Comparison of ENCODE assay signal across 24 mouse cellular contexts in genomic region chr19:38582861-38583260, GRCm38 (mm10).
DNase-seq lines count a peak whose midpoint lies in the region; ATAC-seq and TF ChIP-seq lines count a peak whose summit lies in the region.
"Had no signal": no experiment of that assay in that cellular context is flagged by ENCODE, and none has a peak within 500 bp of the region (broad histone marks: within the 10 kb centered on the region; RNA-seq: fewer than 3 reads in every experiment).

No protein-coding gene starts in this region.

- TF ChIP-seq CTCF in lung, embryonic 14.5 days (IDR thresholded peaks at IDR 0.05; ENCODE audit: low read depth) = no peak
- TF ChIP-seq CTCF in embryonic fibroblast, embryonic 13.5 days (IDR thresholded peaks at IDR 0.05; ENCODE audit: borderline replicate concordance, insufficient read depth, low read length) = no peak
- no peak for TF ChIP-seq CTCF in stomach, postnatal 0 days (IDR thresholded peaks at IDR 0.05; ENCODE audit: low read depth)
- no peak for TF ChIP-seq CTCF in cerebellum, adult 2 months (IDR thresholded peaks at IDR 0.05; ENCODE audit: borderline replicate concordance, insufficient read depth, low read depth, low read length)

- no peak overlapping the region for H3K4me2 ChIP-seq in intestine, embryonic 16.5 days (ENCODE audit: low read depth, low read length)
- H3K4me2 ChIP-seq in intestine, embryonic 15.5 days (replicated peaks) = no peak overlapping the region
- no peak overlapping the region for H3K4me2 ChIP-seq in lung, embryonic 14.5 days
- H3K4me2 ChIP-seq in stomach, postnatal 0 days (replicated peaks; ENCODE audit: low read depth) = no peak overlapping the region
- H3K4me2 ChIP-seq: hindbrain, embryonic 12.5 days; limb, embryonic 12.5 days; lung, embryonic 15.5 days; midbrain, embryonic 12.5 days; neural tube, embryonic 15.5 days had no signal

- no peaks in the 10 kb centered on the region for H3K27me3 ChIP-seq in intestine, embryonic 16.5 days (replicated peaks; ENCODE audit: control insufficient read depth, insufficient read depth, low read length)
- H3K27me3 ChIP-seq in intestine, embryonic 15.5 days (replicated peaks) = no peaks in the 10 kb centered on the region
- no peaks in the 10 kb centered on the region for H3K27me3 ChIP-seq in lung, embryonic 14.5 days (ENCODE audit: insufficient read depth, low read length)
- H3K27me3 ChIP-seq in stomach, postnatal 0 days (ENCODE audit: control insufficient read depth, insufficient read depth, low read length) = no peaks in the 10 kb centered on the region
- no peaks in the 10 kb centered on the region for H3K27me3 ChIP-seq in cerebellum, adult 2 months (ENCODE audit: control insufficient read depth, insufficient read depth, low read length)
- H3K27me3 ChIP-seq: hindbrain, embryonic 12.5 days; limb, embryonic 12.5 days; lung, embryonic 15.5 days; midbrain, embryonic 12.5 days; neural tube, embryonic 15.5 days had no signal

- H3K9ac ChIP-seq in intestine, embryonic 16.5 days (ENCODE audit: low read depth, low read length) = no peak overlapping the region
- H3K9ac ChIP-seq in intestine, embryonic 15.5 days = no peak overlapping the region
- no peak overlapping the region for H3K9ac ChIP-seq in lung, embryonic 14.5 days
- no peak overlapping the region for H3K9ac ChIP-seq in stomach, postnatal 0 days (ENCODE audit: low read length)
- H3K9ac ChIP-seq: forebrain, postnatal 0 days; hindbrain, embryonic 12.5 days; limb, embryonic 12.5 days; liver, embryonic 14.5 days; lung, embryonic 15.5 days; midbrain, embryonic 12.5 days; neural tube, embryonic 15.5 days had no signal

- peak; percentile 19; the same call in 1 of the 2 replicates for ATAC-seq in intestine, embryonic 16.5 days
- no peak for ATAC-seq in intestine, embryonic 15.5 days
- no peak for ATAC-seq in lung, embryonic 14.5 days (ENCODE audit: insufficient read depth)
- ATAC-seq in stomach, postnatal 0 days (ENCODE audit: low FRiP score, low TSS enrichment) = no peak
- ATAC-seq: forebrain, postnatal 0 days; inflammation-experienced regulatory T-cells, adult 6 months had no signal

- H3K4me3 ChIP-seq in intestine, embryonic 16.5 days (ENCODE audit: low read length) = no peak overlapping the region
- H3K4me3 ChIP-seq in intestine, embryonic 15.5 days (replicated peaks) = no peak overlapping the region
- no peak overlapping the region for H3K4me3 ChIP-seq in lung, embryonic 14.5 days (ENCODE audit: low read depth, low read length)
- H3K4me3 ChIP-seq in embryonic fibroblast, embryonic 13.5 days (ENCODE audit: insufficient read depth, low read length) = no peak overlapping the region
- no peak overlapping the region for H3K4me3 ChIP-seq in stomach, postnatal 0 days (ENCODE audit: low read depth, low read length)
- H3K4me3 ChIP-seq in cerebellum, adult 2 months (replicated peaks; ENCODE audit: insufficient read depth, low read depth, low read length) = no peak overlapping the region
- H3K4me3 ChIP-seq: hindbrain, embryonic 12.5 days; limb, embryonic 12.5 days; lung, embryonic 15.5 days; midbrain, embryonic 12.5 days; neural tube, embryonic 15.5 days had no signal

- no peak for TF ChIP-seq EP300 in stomach, postnatal 0 days (optimal IDR thresholded peaks at IDR 0.05)

- no peaks in the 10 kb centered on the region for H3K9me3 ChIP-seq in intestine, embryonic 16.5 days (ENCODE audit: control insufficient read depth, low read length)
- no peaks in the 10 kb centered on the region for H3K9me3 ChIP-seq in intestine, embryonic 15.5 days
- no peaks in the 10 kb centered on the region for H3K9me3 ChIP-seq in lung, embryonic 14.5 days (ENCODE audit: low read depth, low read length)
- no peaks in the 10 kb centered on the region for H3K9me3 ChIP-seq in stomach, postnatal 0 days (ENCODE audit: control insufficient read depth, low read length)
- H3K9me3 ChIP-seq: hindbrain, embryonic 12.5 days; limb, embryonic 12.5 days; lung, embryonic 15.5 days; midbrain, embryonic 12.5 days; neural tube, embryonic 15.5 days had no signal

- peak; percentile 59 for DNase-seq in lung, embryonic 14.5 days
- DNase-seq in lung, postnatal 14 days = no peak
- no peak for DNase-seq in stomach, postnatal 0 days (ENCODE audit: low spot score)
- no peak for DNase-seq in cerebellum, adult 2 months
- DNase-seq: adrenal gland, postnatal 14 days; cerebellum, adult 8-10 months; forebrain, postnatal 0 days; gastrocnemius, postnatal 36 days; heart, postnatal 10 days; kidney, postnatal 10 days; layer of hippocampus, postnatal 36 days; right cerebral cortex, adult 18-20 months; thymus, adult 2 months; thymus, postnatal 4 days had no signal

- WGBS in intestine, embryonic 16.5 days = 64% methylated on average over 1 of the region's 1 CpGs
- 77% methylated on average over 1 of the region's 1 CpGs for WGBS in intestine, embryonic 15.5 days
- WGBS in lung, embryonic 14.5 days = 70% methylated on average over 1 of the region's 1 CpGs
- 52% methylated on average over 1 of the region's 1 CpGs for WGBS in stomach, postnatal 0 days
- WGBS in cerebellum, adult 2 months = 94% methylated on average over 1 of the region's 1 CpGs

- no peaks in the 10 kb centered on the region for H3K36me3 ChIP-seq in intestine, embryonic 16.5 days (ENCODE audit: control insufficient read depth, insufficient read depth, low read length)
- H3K36me3 ChIP-seq in intestine, embryonic 15.5 days = no peaks in the 10 kb centered on the region
- no peaks in the 10 kb centered on the region for H3K36me3 ChIP-seq in lung, embryonic 14.5 days (ENCODE audit: insufficient read depth)
- no peaks in the 10 kb centered on the region for H3K36me3 ChIP-seq in stomach, postnatal 0 days (ENCODE audit: control insufficient read depth, insufficient read depth, low read length)
- H3K36me3 ChIP-seq: hindbrain, embryonic 12.5 days; limb, embryonic 12.5 days; lung, embryonic 15.5 days; midbrain, embryonic 12.5 days; neural tube, embryonic 15.5 days had no signal

- TF ChIP-seq POLR2A in embryonic fibroblast, embryonic 13.5 days (IDR thresholded peaks at IDR 0.05; ENCODE audit: low read depth, low read length) = no peak
- no peak for TF ChIP-seq POLR2A in cerebellum, adult 2 months (IDR thresholded peaks at IDR 0.05; ENCODE audit: borderline replicate concordance, insufficient read depth, low read length)

- H3K4me1 ChIP-seq in intestine, embryonic 16.5 days (ENCODE audit: control insufficient read depth, insufficient read depth, low read length) = peaks cover 9% of the 10 kb centered on the region
- H3K4me1 ChIP-seq in intestine, embryonic 15.5 days (replicated peaks) = peaks cover 15% of the 10 kb centered on the region
- peaks cover 11% of the 10 kb centered on the region for H3K4me1 ChIP-seq in lung, embryonic 14.5 days (ENCODE audit: insufficient read depth)
- 0 out of 2 replicates have a peak, but pooled peaks cover 2% of the 10 kb centered on the region for H3K4me1 ChIP-seq in embryonic fibroblast, embryonic 13.5 days (ENCODE audit: control insufficient read depth, insufficient read depth, low read length)
- H3K4me1 ChIP-seq in stomach, postnatal 0 days (replicated peaks; ENCODE audit: control insufficient read depth, insufficient read depth) = no peaks in the 10 kb centered on the region; the same call in 1 of the 2 replicates
- no peaks in the 10 kb centered on the region for H3K4me1 ChIP-seq in cerebellum, adult 2 months (ENCODE audit: control insufficient read depth, insufficient read depth, low read length)

- no peak overlapping the region for H3K27ac ChIP-seq in intestine, embryonic 16.5 days (ENCODE audit: low read length)
- no peak overlapping the region for H3K27ac ChIP-seq in intestine, embryonic 15.5 days
- no peak overlapping the region for H3K27ac ChIP-seq in lung, embryonic 14.5 days (ENCODE audit: low read depth)
- H3K27ac ChIP-seq in embryonic fibroblast, embryonic 13.5 days (ENCODE audit: insufficient read depth, low read length) = peak overlapping the region; percentile 32; the same call in 1 of the 2 replicates
- H3K27ac ChIP-seq in stomach, postnatal 0 days (replicated peaks) = peak overlapping the region; percentile 5; the same call in 1 of the 2 replicates
- no peak overlapping the region for H3K27ac ChIP-seq in cerebellum, adult 2 months (ENCODE audit: insufficient read depth, low read length)
- H3K27ac ChIP-seq: hindbrain, embryonic 12.5 days; liver, embryonic 14.5 days; lung, embryonic 15.5 days; midbrain, embryonic 12.5 days; neural tube, embryonic 15.5 days had no signal

Comparison
In these comparisons a context has a peak if more than half of its experiments do, and no peak if none do; other contexts are left out.
1. H3K27ac ChIP-seq: peak in embryonic fibroblast, embryonic 13.5 days (single experiment) and stomach, postnatal 0 days (single experiment); none in intestine, embryonic 16.5 days (single experiment), intestine, embryonic 15.5 days (single experiment), lung, embryonic 14.5 days (single experiment) and cerebellum, adult 2 months (single experiment).